Mouse (Mus musculus) gastrocnemius, adult 8-10 months (tissue): ENCODE data around the gene Shc2. TPM values are rescaled to one million over a fixed set of nuclear protein-coding genes. Genes with fewer than 3 reads are reported as not detected.

Experiments
- DNase-seq, 2 experiments: peaks; one replicate each; pipeline ENCODE4 v3.0.0; 2022; ENCODE audit warnings: low spot score in 2 of 2
- total RNA-seq, 4 experiments: library from RNA; stranded (reverse); gene quantifications; 2 replicates each; pipeline ENCODE4 v1.2.4; 2022

The Shc2 gene
- total RNA-seq, 4 experiments from 2014 or later: 5.4 to 13.0 (median 8.7) TPM

DNA sequence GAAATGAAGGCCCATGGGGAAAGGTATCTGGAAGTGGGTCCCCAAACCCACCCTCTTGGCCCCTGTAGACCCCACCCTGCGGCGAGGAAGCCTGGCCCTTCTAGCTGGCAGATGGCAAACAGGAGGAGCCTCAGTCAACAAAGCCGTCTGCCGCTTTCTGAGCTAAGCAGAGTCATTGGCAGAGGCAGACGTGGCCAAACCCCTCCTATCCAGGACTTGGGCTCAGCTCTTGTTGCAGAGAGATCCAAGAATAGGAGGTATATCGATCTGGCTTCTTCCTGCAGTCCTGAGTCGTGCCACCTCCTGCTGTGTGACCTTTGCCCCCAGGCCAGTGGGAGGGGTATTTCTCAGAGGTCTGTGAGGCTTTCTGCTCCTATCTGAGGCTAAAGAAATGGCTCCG is 21.9 kb downstream of the Shc2 start:
- no peak for DNase-seq

DNA sequence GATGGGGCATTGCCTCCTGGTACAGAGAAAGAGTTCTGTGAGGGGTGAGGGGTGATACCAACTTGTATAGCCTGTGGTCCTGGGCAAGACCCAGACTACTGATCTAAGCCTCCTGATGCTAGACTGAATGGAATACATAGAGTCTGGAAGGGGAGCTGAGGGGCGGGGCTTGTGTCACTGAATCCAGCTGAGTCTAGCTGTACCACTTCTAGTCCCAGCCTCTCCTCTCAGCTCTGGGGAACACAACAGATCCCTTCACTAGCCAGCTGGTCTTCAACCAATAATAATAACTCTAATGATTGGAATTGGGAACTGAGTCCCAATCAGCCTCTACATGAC is 23.4 kb downstream of the Shc2 start:
- no peak for DNase-seq

DNA sequence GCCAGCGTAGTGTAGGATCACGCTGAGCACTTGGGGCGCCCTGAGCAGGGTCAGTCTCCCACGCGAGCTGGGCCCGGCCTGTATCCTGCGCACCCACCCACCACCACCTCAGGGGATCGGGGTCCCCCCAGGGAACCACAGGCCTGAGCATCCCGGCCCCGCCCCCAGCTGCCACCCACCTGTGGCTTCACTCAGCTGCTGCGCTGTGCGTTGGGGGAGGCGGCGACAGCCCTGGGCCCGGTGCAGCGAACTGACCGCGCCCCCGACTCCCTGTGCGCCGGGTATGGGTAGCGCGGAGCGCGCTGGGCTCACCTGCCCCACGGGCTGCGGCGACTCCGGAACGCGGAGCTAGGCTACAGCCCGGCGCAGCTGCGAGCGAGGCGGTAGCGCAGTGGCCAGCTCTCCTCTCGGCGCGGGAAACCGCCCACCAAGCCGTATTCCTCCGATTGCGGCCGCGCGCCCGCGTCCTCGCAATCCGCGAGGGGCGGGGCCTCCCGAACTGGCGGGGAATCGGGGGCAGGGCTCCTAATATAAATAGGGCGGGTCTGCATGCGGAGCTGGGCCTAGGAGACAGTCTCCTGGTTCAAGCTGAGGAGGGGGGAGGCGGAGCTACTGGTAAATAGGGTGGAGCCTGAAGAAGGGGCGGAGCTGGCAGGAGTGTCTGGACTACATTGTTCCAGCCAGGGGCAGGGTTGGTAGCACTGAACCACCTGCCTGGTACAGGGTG is 24.0 kb downstream of the Shc2 start, which contains the start of gene C2cd4c:
C2cd4c (minus strand) TSS at position 448 of the 727 bp plus-strand sequence.
- DNase-seq: peak in 1 of 2 experiments; percentile 33

DNA sequence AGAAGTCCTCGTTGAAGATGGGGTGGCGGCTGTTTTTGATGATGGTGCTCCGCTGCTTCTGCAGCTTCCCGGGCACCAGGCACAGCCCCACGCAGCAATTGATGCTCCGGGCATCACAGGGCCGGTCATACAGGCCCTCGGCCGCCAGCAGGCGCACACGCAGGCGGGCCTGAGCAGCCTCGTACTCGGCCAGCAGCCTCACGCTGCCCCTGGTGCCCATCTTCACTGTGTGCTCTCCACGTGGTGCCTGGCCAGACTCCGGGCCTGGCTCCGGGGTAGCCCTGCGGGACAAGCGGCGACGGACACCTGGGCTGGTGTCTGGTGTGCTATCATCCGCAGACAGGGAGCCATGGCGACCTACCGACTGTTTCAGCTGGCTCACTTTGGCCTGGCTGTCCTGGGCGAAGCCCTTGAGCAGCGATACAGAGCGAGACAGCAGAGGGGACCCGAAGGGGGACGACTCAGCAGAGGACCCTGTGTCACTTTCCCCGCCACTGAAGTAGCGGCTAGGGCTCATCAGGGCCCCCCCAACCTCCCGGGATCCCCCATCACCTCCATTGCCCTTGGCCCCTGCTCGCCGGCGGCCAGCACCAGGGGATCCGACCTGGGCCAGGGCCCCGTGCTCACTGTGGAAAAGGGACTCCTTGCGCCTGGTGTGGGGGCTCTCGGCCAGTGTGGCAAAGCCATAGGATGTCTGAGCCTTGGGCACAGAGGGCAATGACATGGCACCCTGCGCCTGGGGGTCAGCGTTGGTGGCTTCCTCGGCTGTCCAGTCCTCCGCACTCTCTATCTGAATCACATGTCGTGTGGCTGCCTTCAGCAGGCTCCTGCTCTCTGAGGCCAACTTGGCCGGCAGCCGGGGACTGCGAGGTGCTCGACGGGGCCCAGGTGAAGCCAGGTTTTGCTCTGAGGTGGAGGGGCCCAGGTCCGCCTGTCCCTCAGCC is 25.3 kb downstream of the Shc2 start:
- no peak for DNase-seq

DNA sequence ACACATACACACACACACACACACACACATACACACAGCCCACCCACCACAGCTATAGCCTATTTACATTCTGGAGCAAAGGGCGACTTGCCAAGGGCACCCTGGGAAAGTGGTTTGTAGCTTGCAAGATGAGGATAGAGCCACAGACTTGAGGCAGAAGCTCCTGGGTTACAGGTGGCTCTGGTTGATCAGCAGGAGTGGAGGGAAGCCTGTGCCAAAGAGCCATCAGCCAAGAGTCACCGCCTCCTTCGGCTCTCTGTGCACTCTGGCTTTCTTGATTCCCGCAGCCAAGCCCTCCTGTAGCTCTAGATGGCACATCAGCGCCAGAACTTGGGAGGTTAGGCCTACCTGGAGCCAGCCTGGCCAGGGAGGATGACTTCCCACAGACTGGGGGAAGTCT is 26.4 kb downstream of the Shc2 start:
- no peak for DNase-seq

DNA sequence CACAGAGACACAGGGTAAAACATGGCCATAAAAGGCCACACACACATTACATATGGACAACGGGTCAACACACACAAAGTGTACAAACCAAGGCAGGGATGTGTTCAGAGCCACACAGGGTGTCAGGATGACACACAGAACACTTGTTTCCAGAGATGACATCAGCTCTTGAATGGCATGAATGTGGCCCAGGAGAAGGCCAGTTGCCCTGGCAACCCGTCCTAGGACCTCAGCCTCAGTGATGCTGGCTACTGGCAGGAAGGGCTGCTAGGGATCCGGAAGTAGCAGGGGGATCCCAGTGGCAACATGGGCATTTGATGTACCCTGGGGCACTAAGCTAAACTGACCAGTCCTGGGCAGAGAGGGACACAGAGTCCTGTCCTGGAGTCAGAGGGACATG is 28.4 kb downstream of the Shc2 start:
- DNase-seq: no peak

DNA sequence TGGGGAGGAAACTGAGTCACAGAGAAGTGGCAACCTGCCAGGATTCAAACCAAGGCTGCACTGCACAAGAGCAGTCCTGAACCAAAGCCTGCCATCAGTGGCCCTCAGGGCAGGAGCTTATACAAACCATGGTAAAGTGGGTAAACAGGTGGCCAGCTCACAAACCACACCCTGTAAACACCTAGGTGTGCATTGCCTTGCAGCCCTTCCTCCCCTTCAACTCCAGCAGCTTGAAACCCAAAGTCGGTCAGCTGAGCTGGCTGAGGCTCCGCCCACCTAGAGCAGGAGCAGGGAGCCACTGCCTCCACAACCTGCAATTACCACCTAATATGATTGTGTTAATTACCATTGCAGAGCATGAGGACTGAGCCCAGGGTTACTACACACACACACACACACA is 29.8 kb downstream of the Shc2 start:
- no peak for DNase-seq

DNA sequence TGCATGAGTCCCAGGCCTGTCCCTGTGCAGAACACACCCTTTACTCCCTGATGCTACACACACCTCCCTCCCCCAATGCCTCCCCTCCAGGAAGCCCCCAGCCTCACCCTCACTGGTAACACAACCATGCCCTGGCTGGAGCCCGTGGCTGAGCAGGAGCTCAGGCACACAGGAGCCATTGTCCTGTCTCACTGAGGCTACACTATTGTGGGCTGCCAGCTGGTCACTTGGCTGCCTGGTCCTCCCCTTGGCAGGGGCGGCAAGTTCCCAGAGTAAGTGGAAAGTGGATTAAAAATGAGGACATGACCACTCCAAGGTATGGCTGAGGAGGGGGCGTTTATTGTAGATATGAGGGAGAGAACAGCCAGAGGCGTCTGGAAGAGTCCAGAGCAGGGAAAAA is 31.2 kb downstream of the Shc2 start:
- DNase-seq: no peak

DNA sequence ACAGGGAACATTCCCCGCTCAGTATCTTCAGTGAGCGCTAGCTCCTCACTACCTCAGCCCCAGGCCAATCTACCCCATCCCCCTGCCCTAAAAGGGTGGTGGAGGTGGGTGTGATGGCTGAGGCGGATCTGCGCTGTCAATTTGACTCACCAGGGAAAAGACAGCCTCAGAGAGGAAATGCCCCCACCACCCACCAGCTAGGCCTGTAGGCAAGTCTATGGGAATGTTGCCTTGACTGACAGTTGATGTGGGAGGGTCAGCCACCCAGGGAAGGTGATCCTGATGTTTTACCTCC is 39.8 kb downstream of the Shc2 start:
- DNase-seq: no peak

DNA sequence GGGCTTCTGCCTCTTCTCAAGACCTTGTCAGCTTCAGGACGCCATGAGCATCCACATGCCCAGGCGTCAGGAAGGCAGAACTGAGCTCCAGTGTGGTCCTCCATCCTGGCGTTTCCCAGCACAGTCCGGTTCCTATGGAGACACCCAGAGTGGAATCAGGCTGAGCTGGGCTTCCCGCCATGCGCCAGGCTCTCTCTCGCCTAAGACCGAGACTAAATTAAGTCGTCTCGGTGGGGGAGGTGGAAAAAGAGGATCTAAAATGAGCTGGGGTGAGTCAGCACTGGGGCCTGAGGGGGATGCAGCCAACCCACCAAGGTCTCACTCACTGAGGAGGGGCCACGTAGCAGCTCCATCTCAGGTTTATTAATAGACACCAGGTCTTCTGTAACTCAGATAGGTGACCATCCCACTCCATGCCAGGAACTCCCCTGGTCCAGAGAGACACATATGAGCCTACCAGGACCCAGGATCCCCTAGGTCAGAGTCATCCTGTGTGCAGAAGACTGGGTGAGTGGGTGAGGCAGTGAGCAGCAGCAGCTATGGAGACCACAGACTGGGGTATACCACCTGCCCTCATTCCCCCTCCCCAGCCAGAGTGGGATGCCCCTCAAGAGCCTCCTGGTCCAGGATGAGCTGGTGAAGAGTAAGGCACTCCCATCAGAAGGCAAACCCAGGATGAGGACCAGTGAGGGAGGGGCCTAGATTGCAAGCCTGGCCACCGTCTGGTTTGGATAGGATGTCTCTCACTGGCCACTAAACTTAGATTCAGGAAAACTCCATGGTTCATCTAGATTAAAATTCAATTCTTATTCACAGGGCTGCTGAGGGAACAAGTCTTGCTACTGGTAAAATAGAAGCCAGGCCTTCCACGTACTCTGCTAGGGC is 40.4 kb downstream of the Shc2 start:
- DNase-seq: no peak

DNA sequence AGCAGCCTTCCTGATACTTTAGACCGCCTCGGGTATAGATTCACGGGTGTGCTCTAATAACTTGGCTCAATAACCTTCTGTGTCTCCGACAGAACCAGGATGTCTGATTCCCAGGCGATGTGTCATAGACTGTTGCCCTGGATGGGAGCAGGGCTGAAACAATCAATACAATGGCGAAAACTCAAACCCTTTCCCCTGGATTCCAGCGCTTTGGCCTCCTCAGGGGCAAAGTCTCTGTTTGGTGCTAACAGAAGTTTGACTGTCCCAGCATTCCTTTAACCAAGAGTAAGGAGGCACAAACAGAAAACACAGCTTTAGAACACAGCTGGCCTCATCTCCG is 42.2 kb downstream of the Shc2 start:
- no peak for DNase-seq

DNA sequence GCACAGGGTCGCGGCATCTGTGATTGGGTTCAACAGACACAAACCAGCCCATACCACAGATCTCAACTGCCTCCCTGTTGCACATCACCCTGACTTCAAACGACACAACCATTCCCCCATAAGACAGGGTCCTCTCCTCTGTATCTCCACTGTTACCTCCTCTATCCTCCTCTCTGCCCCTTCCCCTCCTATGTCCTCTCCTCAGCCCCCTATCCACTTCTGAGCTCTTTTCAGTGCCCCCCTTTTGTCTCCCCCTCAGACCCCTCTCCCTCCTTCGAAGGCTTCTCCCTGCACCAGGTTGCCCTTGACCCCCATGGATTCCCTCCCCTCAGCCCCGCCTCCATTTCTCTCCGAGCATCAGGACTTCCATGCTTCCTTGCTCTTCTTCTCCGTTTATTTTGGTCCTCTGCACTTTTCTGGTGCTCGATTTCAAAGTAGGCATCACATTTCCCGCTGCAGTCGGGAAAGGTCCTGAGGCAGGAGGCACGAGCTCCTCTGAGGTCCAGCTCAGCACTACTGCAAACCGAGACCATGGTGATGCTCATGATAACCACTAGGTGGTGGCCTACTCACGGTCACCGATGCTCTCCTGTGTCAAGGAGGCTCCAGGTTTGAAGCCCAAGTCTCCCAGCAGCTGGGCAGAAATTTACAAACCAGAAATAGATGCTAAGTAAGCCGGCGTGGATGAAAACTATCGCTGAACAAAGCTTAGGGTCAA is 42.7 kb downstream of the Shc2 start:
- DNase-seq: peak in 1 of 2 experiments; percentile 29

DNA sequence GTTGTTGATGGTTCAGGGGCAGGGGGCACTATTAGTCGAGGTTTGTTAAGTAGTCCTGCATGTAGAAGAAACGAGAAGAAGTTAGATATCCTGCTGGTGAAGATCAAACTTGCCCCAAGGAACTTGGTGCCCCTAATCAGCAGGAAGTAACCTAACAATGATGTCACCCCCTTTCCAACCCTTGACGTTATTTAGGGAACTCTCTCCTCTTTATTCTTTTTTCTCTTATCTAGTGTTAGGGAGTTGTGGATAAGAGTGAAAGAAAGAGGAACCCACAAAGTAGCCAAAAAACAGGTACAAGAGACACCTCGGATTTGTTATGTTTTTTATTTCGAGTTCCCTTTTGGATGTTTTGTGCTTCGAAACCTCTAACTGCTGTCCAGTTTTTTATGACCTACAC is 43.6 kb downstream of the Shc2 start:
- no peak for DNase-seq

DNA sequence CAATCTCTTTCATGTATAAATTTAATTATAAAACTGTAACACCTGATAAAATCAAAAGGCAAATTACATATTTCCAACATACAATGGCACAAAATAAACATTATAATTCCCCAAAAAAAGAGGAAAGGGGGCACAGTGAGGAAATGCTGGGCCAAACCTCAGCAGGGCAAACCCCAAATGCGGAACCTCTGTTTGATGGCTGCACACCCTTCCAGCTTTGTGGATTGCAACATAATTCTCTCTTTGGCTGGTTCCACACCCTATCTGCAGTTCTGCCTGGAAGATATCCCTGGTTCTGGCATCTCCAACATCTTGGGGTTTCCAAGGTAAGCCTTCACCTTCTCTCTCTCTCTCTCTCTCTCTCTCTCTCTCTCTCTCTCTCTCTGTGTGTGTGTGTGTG is 47.0 kb downstream of the Shc2 start:
- no peak for DNase-seq

DNA sequence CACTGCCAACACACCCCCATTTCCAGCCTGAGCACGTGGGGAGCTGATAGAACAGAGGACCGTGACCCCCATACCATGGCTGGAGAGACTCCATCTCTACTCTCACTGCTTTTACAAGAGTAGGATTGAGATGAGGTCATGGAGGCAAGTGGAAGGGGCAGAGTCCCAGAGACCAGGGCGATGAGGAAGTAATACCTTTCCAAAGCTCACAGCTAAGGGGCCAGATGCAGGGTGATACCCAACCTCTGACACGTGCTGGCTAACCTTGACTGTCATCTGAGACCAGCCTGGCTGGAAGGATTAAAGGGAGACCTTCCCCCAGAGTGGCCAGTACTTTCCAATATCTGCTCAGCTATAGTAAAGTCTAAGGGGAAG is 50.0 kb downstream of the Shc2 start:
- DNase-seq: no peak

DNA sequence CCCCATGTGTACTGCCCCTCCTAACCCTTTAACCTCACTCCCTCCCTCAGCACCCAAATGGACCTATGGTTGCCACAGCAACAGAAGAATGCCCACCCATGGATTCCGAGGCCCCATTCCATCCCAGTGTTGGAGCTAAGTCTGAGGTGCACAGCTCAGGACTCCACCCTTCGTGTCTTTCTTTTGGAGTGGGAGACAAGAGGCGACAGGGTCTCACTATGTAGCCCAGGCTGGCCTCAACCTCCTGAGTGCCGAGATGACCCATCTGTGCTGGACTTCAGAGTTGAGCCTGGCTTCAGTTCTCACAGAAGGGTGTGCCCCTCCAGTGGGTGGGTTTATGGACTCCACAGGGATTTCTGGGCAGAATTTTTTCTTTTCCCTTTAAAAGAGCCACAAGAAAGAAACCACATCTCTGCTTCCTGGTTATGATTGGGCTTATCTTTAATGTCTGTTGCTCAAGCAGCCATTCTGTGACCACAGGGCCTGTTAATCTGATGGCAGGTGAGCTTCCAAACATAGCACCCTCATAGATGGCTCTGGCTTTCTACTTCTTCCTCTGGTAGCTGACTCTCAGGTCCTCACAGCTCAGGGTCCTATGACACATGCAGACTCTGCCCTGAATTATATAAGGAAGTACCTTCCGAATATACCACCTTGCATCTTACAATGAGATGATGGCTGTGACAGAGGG is 50.5 kb downstream of the Shc2 start, which contains the start of gene Theg:
Theg (minus strand) TSS at position 271 of the 691 bp plus-strand sequence.
- no peak for DNase-seq

DNA sequence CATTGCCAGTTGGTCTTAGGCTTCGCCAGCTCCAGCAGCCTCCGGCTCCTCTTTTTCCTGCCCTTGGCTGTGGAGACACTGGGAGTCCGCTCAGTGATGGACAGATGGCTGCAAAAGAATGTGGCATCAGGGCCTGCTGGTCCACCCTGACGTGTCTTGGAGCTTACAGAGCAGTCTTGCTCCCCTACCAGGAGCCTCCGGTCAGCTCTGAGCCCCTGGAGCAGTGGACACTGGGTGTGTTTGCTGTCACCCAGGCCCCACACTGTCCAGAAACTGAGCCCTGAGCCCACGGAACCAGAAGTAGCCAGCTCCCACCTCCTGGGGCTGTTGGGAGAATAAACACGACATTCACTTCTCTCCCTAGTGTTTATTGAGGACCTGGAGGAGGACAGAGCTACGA is 51.5 kb downstream of the Shc2 start:
- no peak for DNase-seq

DNA sequence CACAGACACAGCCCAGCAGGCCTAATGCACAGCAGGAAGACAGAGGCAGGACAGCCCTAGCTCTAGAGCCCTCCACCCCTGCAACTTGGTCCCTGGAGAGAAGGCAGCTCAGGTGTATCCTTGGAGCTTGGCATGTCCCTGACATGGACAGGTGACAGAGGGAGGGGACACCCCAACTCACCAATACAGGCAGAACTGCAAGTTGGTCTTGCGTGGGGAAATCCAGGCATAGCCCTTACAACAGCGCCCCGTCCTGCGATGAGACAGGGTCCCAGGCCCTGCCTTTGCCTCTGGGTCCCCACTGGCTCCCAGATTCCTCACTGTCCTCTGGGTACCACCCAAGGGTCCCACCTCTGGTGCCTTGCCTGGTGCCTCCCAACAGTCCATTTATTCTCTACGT is 52.0 kb downstream of the Shc2 start:
- no peak for DNase-seq

DNA sequence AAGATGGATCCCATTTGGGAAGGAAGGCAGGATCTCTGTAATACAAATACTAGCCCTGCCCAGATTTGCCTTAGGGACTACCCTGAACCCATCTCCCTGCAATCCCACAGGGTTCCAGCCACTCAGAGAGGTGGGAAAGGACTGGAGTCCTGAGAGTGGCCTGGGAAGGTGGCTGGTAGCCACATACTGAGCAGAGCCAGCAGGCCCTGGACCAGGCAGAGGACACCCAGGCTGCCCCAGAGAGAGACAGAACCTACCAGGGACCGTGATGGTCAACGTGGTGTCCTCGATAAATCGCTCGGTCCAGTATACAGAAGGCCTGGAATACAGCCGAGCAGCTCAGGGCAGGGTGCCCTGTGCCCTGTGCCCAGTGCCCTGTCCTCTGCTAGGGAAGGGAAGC is 52.6 kb downstream of the Shc2 start:
- no peak for DNase-seq

DNA sequence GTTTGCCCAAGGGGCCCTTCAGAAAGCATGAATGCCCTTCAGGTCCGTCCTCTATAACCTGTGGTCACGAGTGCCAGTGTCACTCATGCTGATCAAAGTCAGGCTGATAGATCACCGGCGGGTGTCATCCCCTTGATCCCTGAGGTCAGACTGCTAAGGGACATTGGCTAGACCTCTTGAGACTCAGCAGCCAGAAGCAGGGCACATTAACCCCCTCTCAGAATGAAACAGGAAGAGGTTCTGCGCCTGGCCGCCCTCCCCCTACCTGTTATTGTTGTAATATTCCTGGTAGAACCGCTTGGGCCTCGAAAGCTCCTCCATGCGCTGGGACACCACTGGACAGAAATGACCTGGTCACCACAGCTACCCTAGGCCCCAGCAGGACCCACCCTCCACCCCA is 53.3 kb downstream of the Shc2 start:
- DNase-seq: no peak

DNA sequence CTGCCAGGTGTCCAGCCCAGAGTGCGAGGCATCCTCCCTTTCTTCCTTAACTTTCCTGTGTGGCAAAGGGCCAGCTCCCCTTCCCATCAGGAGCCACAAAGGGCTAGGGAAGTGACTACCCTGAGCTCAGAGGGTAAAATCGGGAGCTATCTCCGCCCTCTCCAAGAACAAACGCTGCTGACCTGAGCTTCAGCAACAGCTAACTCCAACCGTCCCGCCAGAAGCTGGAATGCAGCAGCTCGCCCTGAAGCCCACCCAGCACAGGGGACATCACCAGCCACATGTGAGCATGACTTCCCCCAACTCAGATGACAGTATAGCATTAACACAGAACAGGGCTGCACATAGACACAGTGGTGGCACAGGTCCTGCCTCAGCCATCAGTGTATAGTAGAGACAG is 53.7 kb downstream of the Shc2 start:
- DNase-seq: no peak
